Mouse (Mus musculus) megakaryocyte, embryonic 14.5 days (primary cell): ENCODE data around the gene Fgr.

Experiments used
- FLI1 ChIP-seq: IDR thresholded peaks from 2 replicates; pipeline ENCODE4 v1.6.1; 2012; ENCODE audit warnings: low read length, inconsistent platforms, mixed read lengths
- GATA1 ChIP-seq: IDR thresholded peaks from 3 replicates; pipeline ENCODE4 v1.6.1; 2012; ENCODE audit warnings: mixed read lengths, low read length, inconsistent platforms, borderline replicate concordance

DNA sequence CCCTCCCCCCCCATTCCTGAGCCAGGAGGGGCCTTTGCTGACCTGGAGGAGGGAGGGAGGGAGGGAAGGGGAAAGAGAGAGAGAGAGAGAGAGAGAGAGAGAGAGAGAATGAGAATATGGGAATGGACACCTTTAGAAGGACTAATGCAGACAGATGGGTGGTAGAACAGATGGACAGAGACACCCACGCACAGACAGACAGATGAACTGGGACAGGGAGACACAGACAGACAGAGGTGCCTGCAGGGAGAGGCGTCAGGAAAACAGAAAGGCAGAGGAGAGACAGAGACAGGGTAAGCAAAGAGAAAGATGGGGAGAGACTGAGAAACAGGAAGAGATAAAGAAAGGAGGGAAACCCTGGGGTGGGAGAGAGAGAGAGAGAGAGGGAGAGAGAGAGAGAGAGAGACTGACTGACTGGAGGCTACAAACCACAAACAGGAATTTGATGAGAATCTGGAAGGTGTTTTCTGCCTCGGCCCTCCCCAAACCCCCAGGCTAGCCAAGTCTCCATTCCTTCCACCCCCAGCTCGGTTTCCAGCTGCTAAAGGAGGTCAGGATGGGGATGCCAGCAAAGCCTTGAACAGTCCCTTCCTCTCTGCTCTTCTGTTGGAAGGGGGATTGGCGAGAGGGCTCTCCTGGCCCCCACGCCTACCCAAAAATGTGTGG is 43.8 kb downstream of the Fgr start:
- TF ChIP-seq GATA1 = no peak
- TF ChIP-seq FLI1 = no peak
